Mouse (Mus musculus) bone marrow, adult 2 months (tissue): ENCODE results near the gene Sh3pxd2b. TPM values are rescaled to one million over a fixed set of nuclear protein-coding genes. Genes with fewer than 3 reads are reported as not detected.
"Not testable (repeated sequence)": the region's sequence is repeated elsewhere in the genome, so short reads cannot be mapped to it uniquely, and the experiment has no call there.

Experiments used
- H3K27ac ChIP-seq: fragments of 200-500 bp; 2 replicates; pipeline ENCODE4 v1.5.1; 2012; ENCODE audit warnings: low read depth, mild to moderate bottlenecking, control low read depth, inconsistent platforms, low read length; ENCODE audit not compliant: control insufficient read depth, poor library complexity, insufficient read depth
- H3K4me1 ChIP-seq: fragments of 200-500 bp; 2 replicates; pipeline ENCODE4 v1.6.1; 2011; ENCODE audit warnings: low read length; ENCODE audit not compliant: control insufficient read depth, insufficient read depth
- H3K4me3 ChIP-seq: fragments of 200-500 bp; replicated peaks from 2 replicates; pipeline ENCODE3; 2011; ENCODE audit warnings: mild to moderate bottlenecking, low read depth, low read length, control low read depth; ENCODE audit not compliant: control insufficient read depth
- CTCF ChIP-seq: fragments of 200-500 bp; IDR thresholded peaks from 2 replicates; pipeline ENCODE4 v1.5.1; 2011; ENCODE audit warnings: low read length, control low read depth; ENCODE audit not compliant: control insufficient read depth, insufficient read depth
- POLR2A ChIP-seq: fragments of 200-500 bp; IDR thresholded peaks from 2 replicates; pipeline ENCODE4 v1.6.1; 2011; ENCODE audit warnings: low read depth, mild to moderate bottlenecking, control low read depth, low read length, borderline replicate concordance; ENCODE audit not compliant: control insufficient read depth
- WGBS: fragments of 180-500 bp; shearing (Covaris S2); methylation state at CpG from one replicate; pipeline ENCODE4 v1.1.7; 2018; 5-methylcytosine and 5-hydroxymethylcytosine counted together
- polyA plus RNA-seq: library from polyadenylated mRNA; stranded (reverse); fragments of >200 nt; gene quantifications from 2 replicates; pipeline ENCODE4 v1.2.4, GENCODE M21; 2011; ENCODE audit warnings: low replicate concordance; ENCODE audit not compliant: missing spikeins, insufficient read depth, insufficient read length

The Sh3pxd2b gene
- 1.6 and 1.7 TPM in 2 replicates for polyA plus RNA-seq

- TF ChIP-seq CTCF (no peak), POLR2A (no peak)
- no peaks in the 10 kb centered on the region for H3K4me1 ChIP-seq
- 2% methylated on average over 70 of the region's 86 CpGs for WGBS
- no peak within 1 kb of the TSS for H3K27ac ChIP-seq
- H3K4me3 ChIP-seq: peak within 1 kb of the TSS; percentile 58
Measured at GRCm38 (mm10) chr11:32347607-32348432, at the start of gene Sh3pxd2b. Gene Sh3pxd2b (plus strand): TSS chr11:32347820.

DNA sequence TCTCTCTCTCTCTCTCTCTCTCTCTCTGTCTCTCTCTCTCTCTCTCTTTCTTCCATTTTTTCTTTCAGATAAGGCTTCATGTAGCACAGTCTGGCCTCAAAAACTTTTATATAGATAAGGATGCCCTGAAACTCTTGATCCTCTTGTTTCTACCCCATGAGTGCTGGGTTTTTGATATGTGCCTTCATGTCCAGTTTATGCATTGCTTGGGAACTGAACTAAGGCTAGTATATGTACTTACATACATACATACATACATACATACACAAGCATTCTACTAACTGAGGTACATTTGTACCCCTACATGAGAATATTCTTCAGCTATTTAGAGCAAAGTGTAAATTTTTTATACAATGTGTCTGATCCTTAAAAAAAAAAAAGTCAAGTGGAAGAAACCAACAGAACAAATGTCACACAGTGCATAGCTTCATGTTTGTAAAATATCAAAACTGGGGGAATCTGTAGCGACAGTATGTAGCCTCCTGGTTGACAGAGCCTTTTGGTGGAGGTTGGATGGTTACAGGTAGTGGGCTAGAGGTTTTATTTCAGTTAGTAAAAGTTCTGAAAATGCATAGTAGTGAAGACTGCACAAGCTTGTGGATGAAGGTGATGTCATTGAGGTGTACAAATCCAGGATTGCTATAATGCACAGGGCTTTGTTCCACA is 49.6 kb upstream of the Sh3pxd2b start:
- Histone ChIP-seq H3K27ac (no peak overlapping the region; the same call in 1 of the 2 replicates), H3K4me1 (peaks cover 3% of the 10 kb centered on the region; the same call in 1 of the 2 replicates), H3K4me3 (peak overlapping the region; percentile 39)
- no peak for TF ChIP-seq CTCF
- 93% methylated on average over 1 of the region's 1 CpGs for WGBS

DNA sequence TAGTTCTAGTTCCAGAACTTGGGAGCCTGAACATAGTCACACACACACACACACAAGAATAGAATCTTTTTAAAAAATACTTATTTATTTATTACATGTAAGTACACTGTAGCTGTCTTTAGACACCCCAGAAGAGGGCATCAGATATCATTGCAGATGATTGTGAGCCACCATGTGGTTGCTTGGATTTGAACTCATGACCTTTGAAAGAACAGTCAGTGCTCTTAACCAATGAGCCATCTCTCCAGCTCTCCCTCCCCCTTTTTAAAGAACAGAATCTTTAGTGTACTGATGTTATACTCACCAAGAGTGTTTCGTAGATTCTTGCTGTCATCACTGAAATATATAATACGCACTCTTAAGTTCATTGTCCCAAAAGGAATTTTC is 49.1 kb upstream of the Sh3pxd2b start:
- Histone ChIP-seq H3K4me3 (no peak overlapping the region), H3K4me1 (peaks cover 3% of the 10 kb centered on the region; the same call in 1 of the 2 replicates), H3K27ac (no peak overlapping the region; the same call in 1 of the 2 replicates)
- TF ChIP-seq POLR2A (no peak), CTCF (no peak)
- WGBS: 97% methylated on average over 2 of the region's 2 CpGs

GRCm38 (mm10) chr11:32299865-32300264 is 47.8 kb upstream of the Sh3pxd2b start, which contains the start of gene Hbq1a:
Gene Hbq1a (plus strand): TSS chr11:32300069.
- Histone ChIP-seq H3K4me3 (peak within 1 kb of the TSS; percentile 45), H3K27ac (0 out of 2 replicates have a peak within 1 kb of the TSS, but pooled peaks have one; percentile 24)
- 9% methylated on average over 16 of the region's 16 CpGs for WGBS
- H3K4me1 ChIP-seq: not testable (repeated sequence)
- peak; percentile 56 for TF ChIP-seq CTCF

DNA sequence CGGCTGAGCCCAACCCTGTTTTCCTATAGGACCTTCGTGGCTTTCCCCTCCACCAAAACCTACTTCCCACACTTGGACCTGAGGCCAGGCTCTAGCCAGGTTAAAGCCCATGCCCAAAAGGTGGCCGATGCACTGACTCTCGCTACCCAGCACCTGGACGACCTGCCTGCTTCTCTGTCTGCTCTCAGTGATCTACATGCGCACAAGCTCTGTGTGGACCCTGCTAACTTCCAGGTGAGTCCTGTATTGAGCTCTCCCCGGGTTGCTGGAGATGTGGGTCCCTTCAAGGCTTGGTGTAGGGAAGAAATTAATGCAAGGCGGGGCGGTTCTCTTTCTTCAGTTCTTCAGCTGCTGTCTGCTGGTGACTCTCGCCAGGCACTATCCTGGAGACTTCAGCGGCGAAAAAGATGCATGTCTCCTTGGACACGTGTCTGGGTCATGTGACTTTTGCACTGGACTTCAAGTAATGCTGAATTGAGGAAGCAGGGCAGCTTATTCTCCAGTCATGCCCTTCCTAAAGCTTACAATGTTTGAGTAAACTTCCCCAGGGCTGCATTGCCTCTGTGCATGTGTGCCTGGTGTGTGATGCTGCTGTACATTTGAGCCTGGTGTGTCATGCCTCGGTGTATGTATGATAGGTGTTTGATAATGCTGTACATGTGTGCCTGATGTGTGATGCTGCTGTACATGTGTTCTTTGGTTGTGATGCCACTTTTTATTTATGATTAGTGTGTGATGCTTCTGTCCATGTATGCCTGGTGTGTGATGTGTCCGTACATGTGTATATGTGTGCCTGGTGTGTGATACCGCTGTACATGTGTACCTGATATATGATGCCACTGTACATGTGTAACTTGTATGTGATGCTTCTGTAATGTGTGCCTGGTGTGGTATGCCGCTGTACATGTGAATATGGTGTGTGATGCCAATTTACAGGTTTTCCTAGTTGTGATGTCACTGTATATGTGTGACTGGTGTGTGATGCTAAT is 47.0 kb upstream of the Sh3pxd2b start:
- peak overlapping the region; percentile 45 for H3K4me3 ChIP-seq
- WGBS: 43% methylated on average over 14 of the region's 17 CpGs
- 0 out of 2 replicates have a peak overlapping the region, but pooled peaks have one; percentile 24 for H3K27ac ChIP-seq
- peaks cover 1% of the 10 kb centered on the region; the same call in 1 of the 2 replicates for H3K4me1 ChIP-seq
- TF ChIP-seq POLR2A (no peak), CTCF (no peak)

- H3K27ac ChIP-seq: no peak overlapping the region
- WGBS: 74% methylated on average over 1 of the region's 1 CpGs
- peak overlapping the region; percentile 13 for H3K4me3 ChIP-seq
Measured at GRCm38 (mm10) chr11:32301506-32301905, 46.1 kb upstream of the Sh3pxd2b start.

DNA sequence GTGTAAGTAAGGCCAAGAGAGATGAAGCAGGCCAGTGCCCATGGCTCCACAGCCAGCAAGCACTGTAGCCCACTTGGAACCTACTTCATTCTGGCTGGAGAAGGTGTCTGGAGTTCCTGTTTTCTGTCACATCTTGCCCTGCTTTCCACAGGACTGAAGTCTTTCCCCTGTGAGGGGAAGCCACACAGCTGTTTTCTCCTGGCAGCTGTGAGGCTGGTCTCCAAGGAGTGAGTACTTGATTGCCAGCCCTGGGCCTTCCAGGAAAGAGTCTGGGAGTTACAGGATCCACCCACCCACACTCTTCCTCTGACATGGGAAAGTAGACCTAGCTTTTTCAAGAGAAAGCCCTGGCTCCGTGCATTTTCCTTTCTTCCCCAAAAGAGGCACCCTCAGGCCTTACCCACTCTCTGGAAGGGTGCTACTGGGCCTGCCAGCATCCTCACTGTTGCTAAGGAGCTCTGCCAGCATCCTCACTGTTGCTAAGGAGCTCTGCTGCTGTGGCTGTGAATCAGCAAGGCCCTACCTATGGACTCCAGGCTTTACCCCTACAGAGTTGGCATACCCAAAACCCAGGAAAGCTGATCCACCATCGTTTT is 44.7 kb upstream of the Sh3pxd2b start:
- no peak overlapping the region for H3K4me3 ChIP-seq
- peaks cover 1% of the 10 kb centered on the region; the same call in 1 of the 2 replicates for H3K4me1 ChIP-seq
- TF ChIP-seq CTCF: no peak
- no peak for TF ChIP-seq POLR2A
- no peak overlapping the region for H3K27ac ChIP-seq
- WGBS: 40% methylated on average over 2 of the region's 2 CpGs

More at GRCm38 (mm10) chr11:32301506-32301905, 46.1 kb upstream of the Sh3pxd2b start:
- H3K4me1 ChIP-seq: peaks cover 1% of the 10 kb centered on the region; the same call in 1 of the 2 replicates
- TF ChIP-seq POLR2A (no peak), CTCF (no peak)
